Mouse (Mus musculus) limb, embryonic 10.5 days (tissue): ENCODE data around the gene Rbfox1. TPM values are rescaled to one million over a fixed set of nuclear protein-coding genes. Genes with fewer than 3 reads are reported as not detected.

ENCODE experiments used
- DNase-seq: peaks from one replicate; pipeline ENCODE4 v3.0.0-alpha.2; 2017; ENCODE audit warnings: low spot score
- H3K27ac ChIP-seq: fragments of 300-500 bp; sonication (generic); 2 replicates; pipeline ENCODE4 v1.5.1; 2016; ENCODE audit warnings: mild to moderate bottlenecking
- H3K27me3 ChIP-seq: fragments of 300-500 bp; sonication (generic); 2 replicates; pipeline ENCODE4 v1.6.1; 2016; ENCODE audit warnings: low read depth, mild to moderate bottlenecking; ENCODE audit not compliant: poor library complexity, severe bottlenecking
- H3K36me3 ChIP-seq: fragments of 300-500 bp; sonication (generic); 2 replicates; pipeline ENCODE4 v1.6.1; 2016; ENCODE audit warnings: mild to moderate bottlenecking, moderate library complexity
- H3K4me1 ChIP-seq: fragments of 300-500 bp; sonication (generic); 2 replicates; pipeline ENCODE4 v1.6.1; 2016
- H3K4me3 ChIP-seq: fragments of 300-500 bp; sonication (generic); 2 replicates; pipeline ENCODE4 v1.5.1; 2016; ENCODE audit warnings: mild to moderate bottlenecking, moderate library complexity
- H3K9me3 ChIP-seq: fragments of 300-500 bp; sonication (generic); replicated peaks from 2 replicates; pipeline ENCODE4 v1.6.1; 2016; ENCODE audit warnings: mild to moderate bottlenecking
- WGBS: fragments of 180-500 bp; shearing (Covaris S2); methylation state at CpG from one replicate; pipeline ENCODE4 v1.1.7; 2016; 5-methylcytosine and 5-hydroxymethylcytosine counted together
- polyA plus RNA-seq: library from polyadenylated mRNA; unstranded; fragments of >200 nt; fragmentation: Nextera tagmentation; extraction: Ambion mirVana; gene quantifications from 2 replicates; pipeline ENCODE4 v1.2.1, GENCODE M21; 2016

Rbfox1 gene
- polyA plus RNA-seq, 1 experiment from 2014 or later: 0.64 TPM

DNA sequence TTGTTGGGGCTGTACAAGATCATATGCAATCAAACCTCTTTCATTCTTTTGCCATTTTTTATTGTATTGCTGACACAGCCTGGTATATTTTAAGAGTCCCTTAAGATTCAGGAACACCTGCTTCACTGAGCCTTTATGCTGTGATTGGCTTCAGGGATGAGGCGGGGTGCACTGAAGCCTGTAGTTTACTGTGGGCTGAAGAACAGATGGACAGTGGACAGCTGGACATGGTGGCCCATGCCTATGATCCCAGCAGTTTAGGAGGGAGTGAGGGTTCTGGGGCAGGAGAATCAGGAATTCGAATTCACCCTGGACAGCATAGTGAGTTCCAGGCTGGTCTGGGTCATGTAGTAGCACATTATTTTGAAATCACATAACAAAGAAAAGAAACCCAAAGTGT is 1198.8 kb downstream of the Rbfox1 start:
- WGBS: 88% methylated on average over 2 of the region's 2 CpGs
- no peak for DNase-seq

GRCm38 (mm10) chr16:7088601-7089430 is 1203.7 kb downstream of the Rbfox1 start:
- H3K4me1 ChIP-seq: no peaks in the 10 kb centered on the region
- no peak overlapping the region for H3K27ac ChIP-seq
- no peak overlapping the region for H3K4me3 ChIP-seq
- no peaks in the 10 kb centered on the region for H3K36me3 ChIP-seq
- no peak for DNase-seq
- WGBS: 84% methylated on average over 10 of the region's 10 CpGs
- H3K9me3 ChIP-seq: no peaks in the 10 kb centered on the region
- H3K27me3 ChIP-seq: no peaks in the 10 kb centered on the region

More for the DNA sequence above, 1198.8 kb downstream of the Rbfox1 start:
- Histone ChIP-seq H3K27ac (no peak overlapping the region), H3K9me3 (no peaks in the 10 kb centered on the region), H3K4me1 (no peaks in the 10 kb centered on the region), H3K27me3 (no peaks in the 10 kb centered on the region), H3K4me3 (no peak overlapping the region), H3K36me3 (no peaks in the 10 kb centered on the region)

GRCm38 (mm10) chr16:7089475-7089874 is 1204.3 kb downstream of the Rbfox1 start:
- Histone ChIP-seq H3K27me3 (no peaks in the 10 kb centered on the region), H3K36me3 (no peaks in the 10 kb centered on the region), H3K4me1 (no peaks in the 10 kb centered on the region), H3K9me3 (no peaks in the 10 kb centered on the region), H3K27ac (no peak overlapping the region), H3K4me3 (no peak overlapping the region)
- WGBS: 88% methylated on average over 1 of the region's 1 CpGs
- no peak for DNase-seq

GRCm38 (mm10) chr16:7090205-7090604 is 1205.0 kb downstream of the Rbfox1 start:
- H3K36me3 ChIP-seq: no peaks in the 10 kb centered on the region
- H3K4me3 ChIP-seq: no peak overlapping the region
- no peak overlapping the region for H3K27ac ChIP-seq
- no peaks in the 10 kb centered on the region for H3K9me3 ChIP-seq
- DNase-seq: no peak
- WGBS: 94% methylated on average over 6 of the region's 6 CpGs
- no peaks in the 10 kb centered on the region for H3K27me3 ChIP-seq
- H3K4me1 ChIP-seq: no peaks in the 10 kb centered on the region

GRCm38 (mm10) chr16:7092811-7093210 is 1207.7 kb downstream of the Rbfox1 start:
- no peak overlapping the region for H3K4me3 ChIP-seq
- H3K36me3 ChIP-seq: no peaks in the 10 kb centered on the region
- H3K27me3 ChIP-seq: no peaks in the 10 kb centered on the region
- no peak for DNase-seq
- no peak overlapping the region for H3K27ac ChIP-seq
- no peaks in the 10 kb centered on the region for H3K4me1 ChIP-seq
- WGBS: 92% methylated on average over 4 of the region's 4 CpGs
- H3K9me3 ChIP-seq: no peaks in the 10 kb centered on the region

DNA sequence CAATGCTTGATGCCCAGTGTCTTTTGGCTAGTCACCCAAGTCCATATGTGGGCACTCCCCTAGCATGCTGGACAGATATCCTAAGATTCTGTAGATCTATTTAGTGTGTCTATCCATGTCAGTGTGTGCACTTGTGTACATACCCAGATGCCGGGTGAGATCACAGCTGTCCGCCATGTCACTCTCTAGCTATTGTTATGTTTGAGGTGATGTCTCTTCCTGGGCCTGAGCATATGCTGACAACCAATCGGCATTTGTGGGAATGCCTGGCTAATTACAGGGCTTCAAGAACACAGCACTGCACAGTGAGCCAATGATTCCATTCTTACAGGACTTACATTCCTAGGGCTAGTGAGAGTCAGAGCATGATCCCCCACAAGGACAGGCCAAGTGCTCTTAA is 1208.5 kb downstream of the Rbfox1 start:
- DNase-seq: no peak
- Histone ChIP-seq H3K27ac (no peak overlapping the region), H3K9me3 (no peaks in the 10 kb centered on the region), H3K4me3 (no peak overlapping the region), H3K4me1 (no peaks in the 10 kb centered on the region), H3K36me3 (no peaks in the 10 kb centered on the region), H3K27me3 (no peaks in the 10 kb centered on the region)
- WGBS: 94% methylated on average over 3 of the region's 3 CpGs

- 83% methylated on average over 7 of the region's 7 CpGs for WGBS
- Histone ChIP-seq H3K27me3 (no peaks in the 10 kb centered on the region), H3K4me1 (no peaks in the 10 kb centered on the region), H3K27ac (no peak overlapping the region), H3K4me3 (no peak overlapping the region), H3K36me3 (no peaks in the 10 kb centered on the region), H3K9me3 (no peaks in the 10 kb centered on the region)
- DNase-seq: no peak
Observed at GRCm38 (mm10) chr16:7094181-7094749, 1209.1 kb downstream of the Rbfox1 start.

DNA sequence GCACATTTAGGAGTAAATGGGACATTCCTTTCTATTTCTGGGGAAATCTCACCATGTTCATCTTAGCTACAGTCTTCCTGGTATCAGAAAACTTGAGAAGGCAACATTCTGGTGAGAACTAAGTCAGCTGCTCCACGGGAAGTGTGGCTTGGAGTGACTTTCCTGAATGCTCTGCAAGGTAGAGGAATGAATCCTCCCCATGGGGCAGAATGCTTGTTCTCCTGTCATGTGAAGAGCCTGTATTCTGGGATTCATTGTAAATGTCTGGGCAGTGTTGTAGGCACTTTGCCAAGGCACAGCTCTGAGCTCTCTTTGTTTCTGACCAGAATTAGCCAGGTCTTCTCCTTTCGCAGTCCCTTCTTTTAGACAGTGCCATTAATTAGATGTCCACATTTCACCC is 1211.9 kb downstream of the Rbfox1 start:
- Histone ChIP-seq H3K4me1 (peaks cover 7% of the 10 kb centered on the region), H3K27me3 (no peaks in the 10 kb centered on the region), H3K9me3 (no peaks in the 10 kb centered on the region), H3K27ac (no peak overlapping the region), H3K36me3 (no peaks in the 10 kb centered on the region), H3K4me3 (no peak overlapping the region)
- 87% methylated on average over 2 of the region's 2 CpGs for WGBS
- no peak for DNase-seq

DNA sequence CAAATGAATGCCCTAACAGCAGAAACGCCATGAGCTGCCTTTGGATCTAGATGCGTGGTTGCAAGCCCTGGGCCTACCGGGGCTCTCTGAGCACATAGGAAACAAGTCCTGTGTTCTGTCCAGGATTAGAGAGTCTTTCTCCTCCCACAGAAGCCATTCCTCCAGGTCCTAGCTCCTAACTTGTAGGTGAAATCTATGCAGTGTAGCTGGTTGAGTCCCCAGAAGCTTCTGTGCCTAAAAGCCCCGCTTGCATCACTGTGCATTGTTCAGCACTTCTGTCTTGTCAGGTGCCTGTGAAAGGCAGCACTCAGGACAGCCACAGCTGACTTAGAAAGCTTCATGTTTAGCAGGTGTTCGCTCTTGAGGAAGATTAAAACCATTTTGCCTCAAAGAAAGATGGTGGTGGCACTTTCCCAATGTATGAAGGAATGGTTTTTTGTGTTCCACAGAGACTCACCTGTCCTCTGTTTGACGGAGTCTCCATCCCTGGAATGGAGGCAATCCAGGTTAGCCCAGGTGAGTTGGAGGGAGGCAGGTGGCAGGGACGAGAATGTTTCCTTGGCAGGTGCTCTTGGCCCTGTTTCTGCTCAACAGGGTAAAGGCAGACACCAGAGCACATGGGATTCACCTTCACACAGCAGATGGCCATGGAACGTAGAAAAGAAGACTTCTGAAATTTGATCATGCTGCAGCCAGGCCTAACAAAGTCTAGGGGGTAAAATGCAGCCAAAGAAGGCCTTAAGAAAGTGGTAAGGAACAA is 1213.0 kb downstream of the Rbfox1 start:
- no peaks in the 10 kb centered on the region for H3K9me3 ChIP-seq
- 91% methylated on average over 8 of the region's 8 CpGs for WGBS
- H3K27me3 ChIP-seq: no peaks in the 10 kb centered on the region
- DNase-seq: no peak
- H3K27ac ChIP-seq: no peak overlapping the region
- H3K4me3 ChIP-seq: no peak overlapping the region
- H3K36me3 ChIP-seq: no peaks in the 10 kb centered on the region
- peaks cover 7% of the 10 kb centered on the region for H3K4me1 ChIP-seq

GRCm38 (mm10) chr16:7099506-7100300 is 1214.5 kb downstream of the Rbfox1 start:
- peaks cover 7% of the 10 kb centered on the region for H3K4me1 ChIP-seq
- no peak overlapping the region for H3K4me3 ChIP-seq
- H3K27me3 ChIP-seq: no peaks in the 10 kb centered on the region
- H3K9me3 ChIP-seq: no peaks in the 10 kb centered on the region
- H3K36me3 ChIP-seq: no peaks in the 10 kb centered on the region
- DNase-seq: no peak
- no peak overlapping the region for H3K27ac ChIP-seq
- WGBS: 46% methylated on average over 11 of the region's 11 CpGs

DNA sequence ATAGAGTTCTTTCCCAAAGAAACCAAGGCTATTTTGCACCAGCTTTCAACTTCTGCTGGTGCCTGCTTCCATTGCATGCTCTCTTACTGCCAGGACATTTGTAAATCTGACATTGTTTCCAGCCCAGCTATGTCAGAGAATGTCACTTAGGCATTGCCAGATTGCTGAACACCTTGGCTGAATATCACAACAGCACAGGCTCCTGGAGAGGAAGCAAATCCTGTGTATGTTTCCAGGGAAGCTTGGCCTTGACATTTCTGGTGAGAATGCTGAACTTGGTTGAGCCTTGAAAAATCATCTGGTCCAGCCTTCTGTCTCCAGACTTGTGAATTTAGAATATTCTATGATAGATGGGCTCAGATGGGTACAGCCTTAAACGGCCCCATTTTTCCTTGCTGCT is 1217.3 kb downstream of the Rbfox1 start:
- H3K4me1 ChIP-seq: peaks cover 7% of the 10 kb centered on the region
- no peak for DNase-seq
- H3K27me3 ChIP-seq: no peaks in the 10 kb centered on the region
- H3K27ac ChIP-seq: no peak overlapping the region
- H3K36me3 ChIP-seq: no peaks in the 10 kb centered on the region
- 78% methylated on average over 1 of the region's 1 CpGs for WGBS
- H3K9me3 ChIP-seq: no peaks in the 10 kb centered on the region
- no peak overlapping the region for H3K4me3 ChIP-seq

GRCm38 (mm10) chr16:7103301-7103700 is 1218.1 kb downstream of the Rbfox1 start:
- no peak for DNase-seq
- H3K4me1 ChIP-seq: peaks cover 7% of the 10 kb centered on the region
- no peaks in the 10 kb centered on the region for H3K36me3 ChIP-seq
- H3K9me3 ChIP-seq: no peaks in the 10 kb centered on the region
- no peak overlapping the region for H3K27ac ChIP-seq
- no peaks in the 10 kb centered on the region for H3K27me3 ChIP-seq
- 77% methylated on average over 5 of the region's 5 CpGs for WGBS
- no peak overlapping the region for H3K4me3 ChIP-seq
